Mouse (Mus musculus) spleen, adult 2 months (tissue): ENCODE measurements around the gene Npepps.

Experiments used
- CTCF ChIP-seq: fragments of 200-500 bp; IDR thresholded peaks from 2 replicates; pipeline ENCODE4 v1.5.1; 2011; ENCODE audit warnings: mild to moderate bottlenecking, inconsistent platforms; ENCODE audit not compliant: insufficient read depth, insufficient read length, insufficient replicate concordance; ENCODE audit errors: extremely low read depth
- POLR2A ChIP-seq: fragments of 200-500 bp; IDR thresholded peaks from 2 replicates; pipeline ENCODE4 v1.6.1; 2011; ENCODE audit warnings: low read depth, low read length, inconsistent platforms

DNA sequence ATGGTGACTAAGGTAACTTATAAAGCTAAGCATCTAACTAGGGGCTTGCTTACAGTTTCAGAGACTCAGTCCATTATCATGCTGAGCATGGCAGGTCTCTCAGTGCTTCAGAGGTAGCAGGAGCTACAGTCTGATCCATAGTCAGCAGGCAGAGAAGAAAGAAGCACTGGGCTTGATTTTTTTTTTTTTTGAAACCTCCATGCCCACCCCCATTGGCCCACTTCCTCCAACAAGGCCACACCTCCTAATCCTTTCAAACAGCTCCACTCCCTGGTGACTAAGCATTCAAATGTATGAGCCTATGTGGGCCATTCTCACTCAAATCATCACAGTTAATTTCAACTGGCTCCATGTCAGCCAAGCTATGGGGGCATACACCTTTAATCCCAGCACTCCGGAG, 12.3 kb upstream of the Npepps start:
- TF ChIP-seq CTCF (no peak), POLR2A (no peak)
